Mouse (Mus musculus) liver, adult 2 months (tissue): ENCODE data around the gene 3110040M04Rik.

ENCODE experiments used
- CTCF ChIP-seq: fragments of 200-500 bp; IDR thresholded peaks from 2 replicates; pipeline ENCODE4 v1.5.1; 2011; ENCODE audit warnings: low read depth, low read length, control low read depth
- POLR2A ChIP-seq: fragments of 200-500 bp; IDR thresholded peaks from 2 replicates; pipeline ENCODE4 v1.6.1; 2011; ENCODE audit warnings: low read length, control low read depth; ENCODE audit not compliant: insufficient read depth; ENCODE audit errors: extremely low read depth

GRCm38 (mm10) chr1:151223377-151223776 lies 19.5 kb downstream of the 3110040M04Rik start:
- TF ChIP-seq CTCF (no peak), POLR2A (no peak)
